Mouse (Mus musculus) embryonic fibroblast, embryonic 13.5 days (primary cell): Measurements from ENCODE around the gene Magee2. TPM values are rescaled to one million over a fixed set of nuclear protein-coding genes. Genes with fewer than 3 reads are reported as not detected.
"Not testable (repeated sequence)": the region's sequence is repeated elsewhere in the genome, so short reads cannot be mapped to it uniquely, and the experiment has no call there.

ENCODE experiments used
- H3K27ac ChIP-seq: 2 replicates; pipeline ENCODE4 v1.5.1; 2012; ENCODE audit warnings: low read length, control low read depth, inconsistent platforms; ENCODE audit not compliant: insufficient read depth
- H3K4me1 ChIP-seq: 2 replicates; pipeline ENCODE4 v1.6.1; 2011; ENCODE audit warnings: low read length; ENCODE audit not compliant: control insufficient read depth, insufficient read depth
- H3K4me3 ChIP-seq: 2 replicates; pipeline ENCODE4 v1.5.1; 2011; ENCODE audit warnings: mild to moderate bottlenecking, control low read depth, low read length; ENCODE audit not compliant: insufficient read depth
- CTCF ChIP-seq: IDR thresholded peaks from 2 replicates; pipeline ENCODE4 v1.5.1; 2011; ENCODE audit warnings: mild to moderate bottlenecking, control low read depth, low read length, moderate library complexity, borderline replicate concordance; ENCODE audit not compliant: insufficient read depth
- POLR2A ChIP-seq: IDR thresholded peaks from 2 replicates; pipeline ENCODE4 v1.6.1; 2011; ENCODE audit warnings: low read depth, mild to moderate bottlenecking, control low read depth, low read length, moderate library complexity
- polyA plus RNA-seq: library from polyadenylated mRNA; stranded (reverse); fragments of >200 nt; gene quantifications from 2 replicates; pipeline ENCODE4 v1.2.4, GENCODE M21; 2011; ENCODE audit warnings: low read depth; ENCODE audit not compliant: missing spikeins, insufficient read length

Magee2 gene
- not detected in 2 replicates for polyA plus RNA-seq

- TF ChIP-seq CTCF (no peak), POLR2A (no peak)
- H3K4me1 ChIP-seq = no peaks in the 10 kb centered on the region
- H3K27ac ChIP-seq = no peak within 1 kb of the TSS
- H3K4me3 ChIP-seq = peak within 1 kb of the TSS; percentile 36
Measured at GRCm38 (mm10) chrX:104856751-104857341, at the start of gene Magee2. Gene Magee2, minus strand, starts transcription at chrX:104857267.

GRCm38 (mm10) chrX:104853610-104854009, 3.5 kb downstream of the Magee2 start:
- H3K4me3 ChIP-seq = no peak overlapping the region
- TF ChIP-seq POLR2A = no peak
- no peak for TF ChIP-seq CTCF
- no peaks in the 10 kb centered on the region for H3K4me1 ChIP-seq
- no peak overlapping the region for H3K27ac ChIP-seq

GRCm38 (mm10) chrX:104817583-104817982, 39.5 kb downstream of the Magee2 start:
- H3K4me3 ChIP-seq, H3K27ac ChIP-seq, H3K4me1 ChIP-seq: not testable (repeated sequence)

- not testable (repeated sequence) for H3K4me3 ChIP-seq, H3K27ac ChIP-seq
Measured at GRCm38 (mm10) chrX:104816987-104817386, 40.1 kb downstream of the Magee2 start.

GRCm38 (mm10) chrX:104813704-104814103, 43.4 kb downstream of the Magee2 start:
- H3K27ac ChIP-seq, H3K4me1 ChIP-seq, H3K4me3 ChIP-seq: not testable (repeated sequence)

More at GRCm38 (mm10) chrX:104816987-104817386, 40.1 kb downstream of the Magee2 start:
- not testable (repeated sequence) for H3K4me1 ChIP-seq

Other genes with a start within 250 kb of the Magee2 start
- gene Zdhhc15, start 186.2 kb downstream of the Magee2 start, polyA plus RNA-seq = 5.0 and 11.3 TPM in 2 replicates
- 24.7 and 37.5 TPM in 2 replicates for gene Pbdc1, start 222.5 kb upstream of the Magee2 start, polyA plus RNA-seq